Mouse (Mus musculus): Measurements from ENCODE around the gene Kif26a.

The Kif26a gene

DNA sequence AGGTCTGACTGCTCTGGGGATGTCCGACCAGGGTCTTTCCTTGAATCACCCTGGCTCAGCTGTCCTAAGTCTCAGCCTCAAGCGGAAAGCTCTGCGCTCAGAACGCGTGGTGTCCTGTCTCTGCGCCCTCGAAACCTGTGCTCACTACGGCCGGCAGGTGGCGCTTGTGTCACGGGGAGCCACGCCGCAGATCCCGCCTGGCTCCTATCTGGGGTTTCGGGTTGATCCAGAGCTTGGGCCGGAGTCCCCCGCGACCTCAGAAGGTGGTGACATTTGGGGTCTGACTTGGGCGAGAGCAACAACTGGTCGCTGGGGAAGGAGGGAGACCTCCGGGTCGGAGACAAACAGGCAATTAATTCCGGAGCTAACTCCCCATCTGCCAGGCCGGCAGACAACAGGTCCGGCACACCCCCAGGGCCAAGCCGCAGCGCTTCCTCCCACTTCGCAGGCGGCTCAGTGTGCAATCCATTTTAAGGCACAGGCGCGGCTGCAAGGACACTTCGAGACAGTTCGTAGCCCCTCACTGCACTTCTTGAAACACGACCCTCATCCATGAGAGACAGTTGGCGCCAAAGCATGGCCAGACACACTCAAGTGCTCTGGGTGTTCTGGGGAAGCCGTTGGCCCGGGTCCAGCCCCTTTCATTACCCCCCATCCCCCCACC, 665 bp upstream of the Kif26a start:
- peak; percentile 74 for DNase-seq (ENCODE audit: low read depth, low spot score)
- no peaks in the 10 kb centered on the region for H3K36me3 ChIP-seq (ENCODE audit: control insufficient read depth, insufficient read depth, low read length, poor library complexity, severe bottlenecking)
- H3K27me3 ChIP-seq (ENCODE audit: control insufficient read depth, insufficient read depth, low read length, poor library complexity, severe bottlenecking): 0 out of 2 replicates have a peak, but pooled peaks cover 2% of the 10 kb centered on the region

DNA sequence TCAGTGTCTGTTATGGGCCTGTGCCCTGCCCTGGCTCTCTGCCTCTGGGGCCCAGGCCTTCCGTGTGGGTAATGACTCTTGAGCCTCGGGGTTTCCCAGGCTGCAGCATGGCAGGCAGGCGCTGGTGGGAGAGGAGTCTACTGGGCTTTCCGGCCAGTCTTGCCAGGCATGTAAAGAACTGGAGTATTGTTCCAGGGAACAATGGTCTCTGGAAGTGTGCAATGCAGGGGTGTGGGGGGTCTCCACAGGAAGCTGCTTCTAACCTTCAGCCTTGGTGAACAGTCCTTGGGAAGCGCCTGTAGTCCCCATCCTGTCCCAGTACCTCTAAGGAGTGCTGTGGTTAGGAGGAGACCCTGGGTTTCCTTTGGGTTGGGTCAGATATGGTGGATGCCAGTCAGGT, 1.4 kb downstream of the Kif26a start:
- Histone ChIP-seq H3K27me3 (ENCODE audit: control insufficient read depth, insufficient read depth, low read length, poor library complexity, severe bottlenecking) (0 out of 2 replicates have a peak, but pooled peaks cover 2% of the 10 kb centered on the region), H3K36me3 (ENCODE audit: control insufficient read depth, insufficient read depth, low read length, poor library complexity, severe bottlenecking) (no peaks in the 10 kb centered on the region)
- DNase-seq (ENCODE audit: low read depth, low spot score): no peak

DNA sequence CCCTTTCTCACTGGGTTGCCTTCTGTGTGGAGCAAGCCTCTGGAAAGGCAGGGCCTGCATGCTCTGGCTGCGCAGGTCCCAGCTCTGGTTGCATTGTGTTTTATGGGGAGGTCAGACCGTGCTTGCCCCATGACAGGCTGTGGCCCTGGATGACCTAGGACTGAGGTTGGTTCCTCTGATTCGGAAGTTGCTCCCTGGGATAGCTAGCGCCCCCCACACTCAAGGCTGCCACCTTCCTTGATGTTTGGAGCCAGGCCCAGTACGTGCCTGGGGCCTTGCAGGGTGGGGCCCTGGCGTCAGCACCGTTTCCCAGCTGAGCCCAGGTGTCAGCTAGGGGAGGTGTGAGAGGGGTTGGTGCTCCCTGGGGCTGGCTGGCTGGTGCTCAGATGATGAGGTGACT, 4.0 kb downstream of the Kif26a start:
- no peaks in the 10 kb centered on the region for H3K36me3 ChIP-seq (ENCODE audit: control insufficient read depth, insufficient read depth, low read length, poor library complexity, severe bottlenecking)
- 0 out of 2 replicates have a peak, but pooled peaks cover 2% of the 10 kb centered on the region for H3K27me3 ChIP-seq (ENCODE audit: control insufficient read depth, insufficient read depth, low read length, poor library complexity, severe bottlenecking)
- no peak for DNase-seq (ENCODE audit: low read depth, low spot score)

- Histone ChIP-seq H3K36me3 (ENCODE audit: control insufficient read depth, insufficient read depth, low read length, poor library complexity, severe bottlenecking) (no peaks in the 10 kb centered on the region), H3K27me3 (ENCODE audit: control insufficient read depth, insufficient read depth, low read length, poor library complexity, severe bottlenecking) (0 out of 2 replicates have a peak, but pooled peaks cover 2% of the 10 kb centered on the region)
- DNase-seq (ENCODE audit: low read depth, low spot score): no peak
Observed at GRCm38 (mm10) chr12:112151244-112151979, 5.4 kb downstream of the Kif26a start.

GRCm38 (mm10) chr12:112151980-112152362, 6.0 kb downstream of the Kif26a start:
- no peaks in the 10 kb centered on the region for H3K36me3 ChIP-seq (ENCODE audit: control insufficient read depth, insufficient read depth, low read length, poor library complexity, severe bottlenecking)
- no peak for DNase-seq (ENCODE audit: low read depth, low spot score)
- H3K27me3 ChIP-seq (ENCODE audit: control insufficient read depth, insufficient read depth, low read length, poor library complexity, severe bottlenecking): no peaks in the 10 kb centered on the region

GRCm38 (mm10) chr12:112153597-112153996, 7.6 kb downstream of the Kif26a start:
- no peak for DNase-seq (ENCODE audit: low read depth, low spot score)
- Histone ChIP-seq H3K36me3 (ENCODE audit: control insufficient read depth, insufficient read depth, low read length, poor library complexity, severe bottlenecking) (no peaks in the 10 kb centered on the region), H3K27me3 (ENCODE audit: control insufficient read depth, insufficient read depth, low read length, poor library complexity, severe bottlenecking) (no peaks in the 10 kb centered on the region)

- H3K36me3 ChIP-seq (ENCODE audit: control insufficient read depth, insufficient read depth, low read length, poor library complexity, severe bottlenecking): no peaks in the 10 kb centered on the region
- no peaks in the 10 kb centered on the region for H3K27me3 ChIP-seq (ENCODE audit: control insufficient read depth, insufficient read depth, low read length, poor library complexity, severe bottlenecking)
- DNase-seq (ENCODE audit: low read depth, low spot score): no peak
Observed at GRCm38 (mm10) chr12:112154476-112154875, 8.5 kb downstream of the Kif26a start.

DNA sequence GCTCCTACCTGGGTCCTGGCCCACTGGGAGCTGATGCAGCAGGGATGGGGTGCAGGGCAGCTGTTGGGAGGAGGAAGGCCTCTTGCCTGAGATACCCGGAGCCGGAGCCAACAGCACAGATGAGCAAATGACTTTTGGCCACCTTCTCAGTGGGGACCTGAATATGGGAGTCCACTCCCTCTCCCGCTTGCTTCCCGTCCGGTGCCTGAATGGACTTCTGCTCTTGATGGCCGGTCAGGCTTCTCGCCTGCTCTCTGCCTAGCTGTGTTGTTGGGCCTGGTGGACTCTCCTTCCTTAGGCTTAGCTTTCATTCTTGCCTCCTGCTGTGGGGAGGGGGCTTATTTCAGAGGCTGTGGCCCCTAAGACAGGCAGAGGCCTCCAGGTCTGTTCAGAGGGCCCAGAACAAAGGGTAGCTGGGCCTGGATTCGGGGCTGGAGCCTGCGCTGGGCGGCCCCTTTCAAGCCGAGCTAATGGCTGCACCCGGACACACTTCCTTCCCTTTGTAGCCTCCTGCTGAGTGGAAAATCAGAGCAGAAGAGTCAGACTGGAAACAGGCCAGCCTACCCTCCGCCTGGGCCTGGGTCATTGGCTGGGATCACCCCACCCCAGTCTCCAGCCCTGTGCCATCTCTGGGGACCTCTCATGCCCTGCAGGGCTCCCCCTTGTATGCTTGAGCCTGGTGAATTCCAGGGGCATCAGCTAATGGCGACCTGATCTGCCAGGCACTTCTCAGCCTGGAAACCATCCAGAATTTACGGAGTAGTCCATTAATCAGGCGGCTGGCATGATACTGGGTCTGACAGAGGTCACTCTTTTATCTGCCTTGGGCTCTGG, 9.4 kb downstream of the Kif26a start:
- DNase-seq (ENCODE audit: low read depth, low spot score): no peak
- Histone ChIP-seq H3K36me3 (ENCODE audit: control insufficient read depth, insufficient read depth, low read length, poor library complexity, severe bottlenecking) (no peaks in the 10 kb centered on the region), H3K27me3 (ENCODE audit: control insufficient read depth, insufficient read depth, low read length, poor library complexity, severe bottlenecking) (no peaks in the 10 kb centered on the region)

DNA sequence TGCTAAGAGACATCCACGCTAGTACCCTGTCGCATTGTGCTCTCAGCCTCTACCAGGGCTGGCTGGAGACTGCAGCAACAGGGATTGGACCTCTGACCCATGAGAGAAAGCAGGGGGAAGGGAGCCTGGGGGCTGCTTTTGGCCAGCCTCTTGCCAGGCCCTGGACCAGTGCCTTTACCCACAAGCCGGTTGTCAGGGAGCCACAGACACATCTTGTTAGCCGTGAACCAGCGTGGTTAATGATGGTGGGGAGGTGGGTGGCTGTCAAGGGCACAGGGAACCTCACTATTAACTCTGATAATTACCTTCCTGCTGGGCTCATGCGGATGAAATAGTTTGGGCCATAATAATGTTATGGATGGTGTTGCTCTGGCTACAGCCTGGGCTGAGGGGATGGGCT, 10.8 kb downstream of the Kif26a start:
- no peak for DNase-seq (ENCODE audit: low read depth, low spot score)
- H3K36me3 ChIP-seq (ENCODE audit: control insufficient read depth, insufficient read depth, low read length, poor library complexity, severe bottlenecking): no peaks in the 10 kb centered on the region
- H3K27me3 ChIP-seq (ENCODE audit: control insufficient read depth, insufficient read depth, low read length, poor library complexity, severe bottlenecking): no peaks in the 10 kb centered on the region

DNA sequence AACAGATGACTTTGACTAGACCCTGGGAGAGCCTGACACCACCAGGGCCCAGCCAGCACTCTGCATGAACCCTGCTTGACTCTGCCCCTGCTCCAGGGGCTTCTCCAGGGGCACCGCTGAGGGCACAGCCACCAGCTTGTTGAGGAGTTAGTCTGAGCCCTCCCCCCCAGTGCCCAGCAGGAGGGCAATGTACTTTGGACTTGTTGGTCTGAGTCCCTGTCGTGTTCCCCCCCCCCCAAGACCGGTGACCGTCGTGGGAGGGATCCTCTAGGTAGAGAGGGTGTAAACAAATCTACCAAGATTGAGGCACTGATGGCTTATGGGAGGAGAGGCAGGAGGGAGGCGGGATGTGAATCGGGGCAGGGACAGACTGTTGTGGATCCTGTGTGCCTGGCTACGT, 12.2 kb downstream of the Kif26a start:
- Histone ChIP-seq H3K36me3 (ENCODE audit: control insufficient read depth, insufficient read depth, low read length, poor library complexity, severe bottlenecking) (no peaks in the 10 kb centered on the region), H3K27me3 (ENCODE audit: control insufficient read depth, insufficient read depth, low read length, poor library complexity, severe bottlenecking) (no peaks in the 10 kb centered on the region)
- no peak for DNase-seq (ENCODE audit: low read depth, low spot score)

DNA sequence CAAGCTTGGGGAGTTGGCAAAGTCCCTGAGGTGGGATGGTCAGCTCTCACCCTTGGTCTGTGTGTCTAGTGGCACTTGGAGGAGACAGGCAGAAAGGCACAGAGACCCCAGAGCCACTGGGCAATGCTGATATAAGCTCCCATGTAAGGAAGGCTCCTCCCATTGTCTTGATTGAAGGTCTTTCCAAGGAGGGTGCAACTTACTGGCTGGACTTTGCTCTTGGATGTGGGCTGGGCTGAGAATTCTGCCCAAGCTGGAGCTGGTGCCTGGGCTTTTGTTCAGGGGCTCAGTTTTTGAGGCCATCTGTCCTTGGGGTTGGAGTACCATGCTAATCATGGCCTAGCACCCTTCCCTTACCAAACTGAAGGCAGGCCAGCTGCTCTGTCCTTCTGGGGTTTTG, 12.8 kb downstream of the Kif26a start:
- no peaks in the 10 kb centered on the region for H3K36me3 ChIP-seq (ENCODE audit: control insufficient read depth, insufficient read depth, low read length, poor library complexity, severe bottlenecking)
- no peak for DNase-seq (ENCODE audit: low read depth, low spot score)
- H3K27me3 ChIP-seq (ENCODE audit: control insufficient read depth, insufficient read depth, low read length, poor library complexity, severe bottlenecking): no peaks in the 10 kb centered on the region

GRCm38 (mm10) chr12:112163981-112164839, 18.2 kb downstream of the Kif26a start:
- Histone ChIP-seq H3K27me3 (ENCODE audit: control insufficient read depth, insufficient read depth, low read length, poor library complexity, severe bottlenecking) (no peaks in the 10 kb centered on the region), H3K36me3 (ENCODE audit: control insufficient read depth, insufficient read depth, low read length, poor library complexity, severe bottlenecking) (no peaks in the 10 kb centered on the region)
- DNase-seq (ENCODE audit: low read depth, low spot score): no peak

DNA sequence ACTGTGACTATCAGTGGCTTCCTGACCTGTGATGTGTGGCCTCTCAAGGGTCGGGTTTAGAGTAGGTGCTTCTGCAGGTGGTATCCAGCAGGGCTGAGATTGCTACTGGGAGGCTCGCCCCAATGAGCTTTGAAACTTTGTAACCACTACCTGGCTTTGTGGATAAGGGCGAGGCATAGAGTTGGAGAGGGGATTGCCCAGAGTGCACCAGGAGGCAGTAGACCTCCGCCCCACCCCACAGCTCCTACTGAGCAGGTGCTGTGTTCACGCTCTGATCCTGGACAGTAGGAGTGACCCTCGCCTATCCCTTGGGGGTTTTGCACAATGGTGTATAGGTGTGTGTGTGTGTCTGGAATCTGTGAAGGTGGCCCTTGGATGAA, 18.8 kb downstream of the Kif26a start:
- Histone ChIP-seq H3K27me3 (ENCODE audit: control insufficient read depth, insufficient read depth, low read length, poor library complexity, severe bottlenecking) (no peaks in the 10 kb centered on the region), H3K36me3 (ENCODE audit: control insufficient read depth, insufficient read depth, low read length, poor library complexity, severe bottlenecking) (no peaks in the 10 kb centered on the region)
- DNase-seq (ENCODE audit: low read depth, low spot score): no peak

DNA sequence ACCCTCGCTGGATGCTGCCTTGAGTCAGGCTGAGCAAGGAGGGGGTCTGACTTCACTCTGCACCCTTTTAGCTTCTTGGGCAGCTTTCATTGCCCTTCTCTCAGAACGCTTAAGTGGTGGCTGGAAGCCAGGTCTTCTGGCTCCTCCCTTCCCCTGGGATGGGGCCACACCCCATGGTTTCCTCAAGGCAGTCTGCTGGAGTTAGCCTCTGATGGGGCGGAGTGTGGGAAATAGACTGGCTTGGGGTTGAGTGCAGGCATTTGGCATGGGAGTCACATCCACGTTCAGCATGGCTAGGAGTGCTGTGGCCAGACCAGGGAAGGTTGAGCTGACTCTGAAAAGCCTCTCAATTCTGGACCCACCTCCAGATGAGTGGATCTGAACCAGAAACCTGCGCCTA, 23.2 kb downstream of the Kif26a start:
- Histone ChIP-seq H3K27me3 (ENCODE audit: control insufficient read depth, insufficient read depth, low read length, poor library complexity, severe bottlenecking) (no peaks in the 10 kb centered on the region), H3K36me3 (ENCODE audit: control insufficient read depth, insufficient read depth, low read length, poor library complexity, severe bottlenecking) (no peaks in the 10 kb centered on the region)
- DNase-seq (ENCODE audit: low read depth, low spot score): no peak

All from splenic B cell, adult 2 months (primary cell).